Mouse (Mus musculus) midbrain, embryonic 14.5 days (tissue): ENCODE measurements around the gene Col9a3. TPM values are rescaled to one million over a fixed set of nuclear protein-coding genes. Genes with fewer than 3 reads are reported as not detected.

Experiments
- ATAC-seq: fragments of 200-750 bp; cut with Nextera tagmentation; 2 replicates; pipeline ENCODE4 v1.8.0; 2017; ENCODE audit warnings: moderate number of reproducible peaks, moderate library complexity; ENCODE audit not compliant: low FRiP score, low TSS enrichment
- DNase-seq: peaks from one replicate; pipeline ENCODE4 v3.0.0-alpha.2; 2015
- H3K27ac ChIP-seq: fragments of 300-500 bp; sonication (generic); replicated peaks from 2 replicates; pipeline ENCODE4 v1.5.1; 2014; ENCODE audit warnings: mild to moderate bottlenecking, low read depth, low read length, moderate library complexity
- H3K27me3 ChIP-seq: fragments of 300-500 bp; sonication (generic); 2 replicates; pipeline ENCODE4 v1.6.1; 2014; ENCODE audit warnings: low read length, control low read depth, mixed read lengths; ENCODE audit not compliant: control insufficient read depth, insufficient read depth
- H3K36me3 ChIP-seq: fragments of 300-500 bp; sonication (generic); 2 replicates; pipeline ENCODE4 v1.6.1; 2014; ENCODE audit warnings: low read length, control low read depth; ENCODE audit not compliant: control insufficient read depth, insufficient read depth
- H3K4me1 ChIP-seq: fragments of 300-500 bp; sonication (generic); 2 replicates; pipeline ENCODE4 v1.6.1; 2014; ENCODE audit warnings: mild to moderate bottlenecking, antibody characterized with exemption, low read length, control low read depth; ENCODE audit not compliant: control insufficient read depth, insufficient read depth
- H3K4me2 ChIP-seq: fragments of 300-500 bp; sonication (generic); 2 replicates; pipeline ENCODE4 v1.6.1; 2014; ENCODE audit warnings: mild to moderate bottlenecking, low read length, moderate library complexity
- H3K4me3 ChIP-seq: fragments of 300-500 bp; sonication (generic); replicated peaks from 2 replicates; pipeline ENCODE4 v1.5.1; 2014; ENCODE audit warnings: low read depth, low read length
- H3K9ac ChIP-seq: fragments of 300-500 bp; sonication (generic); replicated peaks from 2 replicates; pipeline ENCODE4 v1.6.1; 2014; ENCODE audit warnings: mild to moderate bottlenecking, low read length, moderate library complexity
- H3K9me3 ChIP-seq: fragments of 300-500 bp; sonication (generic); 2 replicates; pipeline ENCODE4 v1.6.1; 2016; ENCODE audit warnings: low read length, control low read depth, mixed read lengths; ENCODE audit not compliant: control insufficient read depth
- WGBS: fragments of 180-500 bp; shearing (Covaris S2); extraction: QIAGEN DNeasy Blood & Tissue Kit; methylation state at CpG from one replicate; pipeline ENCODE4 v1.1.7; 2014; 5-methylcytosine and 5-hydroxymethylcytosine counted together
- polyA plus RNA-seq: library from polyadenylated mRNA; unstranded; fragments of >200 nt; fragmentation: Nextera tagmentation; extraction: Ambion mirVana; gene quantifications from 2 replicates; pipeline ENCODE4 v1.2.1, GENCODE M21; 2014

The Col9a3 gene
- 26.6 and 27.7 TPM in 2 replicates for polyA plus RNA-seq

DNA sequence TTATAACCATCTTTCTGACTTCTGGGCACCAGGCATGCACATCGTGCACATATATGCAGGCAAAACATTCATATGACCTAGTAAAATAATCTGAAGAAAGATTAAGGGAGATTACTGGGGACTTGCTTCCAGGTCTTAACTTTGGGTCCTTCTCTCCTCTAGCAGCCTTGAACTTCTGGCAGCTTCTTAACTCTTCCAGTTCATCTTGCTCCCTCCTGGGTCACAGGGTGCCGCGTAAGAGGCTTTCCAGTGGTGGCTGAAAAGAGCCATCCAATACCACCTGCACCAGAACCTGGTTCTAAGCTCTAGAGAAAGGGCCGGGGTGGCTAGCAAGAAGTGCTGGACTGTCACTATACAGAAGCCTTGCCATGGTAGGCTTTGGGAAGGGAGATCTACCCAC, at the start of gene Col9a3:
Col9a3 (plus strand) TSS at position 301 of the 400 bp plus-strand sequence.
- Histone ChIP-seq H3K9ac (peak within 1 kb of the TSS; percentile 47; the same call in 1 of the 2 replicates), H3K27me3 (no peaks in the 10 kb centered on the region), H3K4me3 (peak within 1 kb of the TSS; percentile 28), H3K4me1 (peaks cover 19% of the 10 kb centered on the region; the same call in 1 of the 2 replicates), H3K9me3 (no peaks in the 10 kb centered on the region), H3K27ac (0 out of 2 replicates have a peak within 1 kb of the TSS, but pooled peaks have one; percentile 26), H3K36me3 (peaks cover 34% of the 10 kb centered on the region), H3K4me2 (peak within 1 kb of the TSS; percentile 63)
- no peak for ATAC-seq
- WGBS, result 46% methylated on average over 4 of the region's 4 CpGs
- DNase-seq, result no peak

DNA sequence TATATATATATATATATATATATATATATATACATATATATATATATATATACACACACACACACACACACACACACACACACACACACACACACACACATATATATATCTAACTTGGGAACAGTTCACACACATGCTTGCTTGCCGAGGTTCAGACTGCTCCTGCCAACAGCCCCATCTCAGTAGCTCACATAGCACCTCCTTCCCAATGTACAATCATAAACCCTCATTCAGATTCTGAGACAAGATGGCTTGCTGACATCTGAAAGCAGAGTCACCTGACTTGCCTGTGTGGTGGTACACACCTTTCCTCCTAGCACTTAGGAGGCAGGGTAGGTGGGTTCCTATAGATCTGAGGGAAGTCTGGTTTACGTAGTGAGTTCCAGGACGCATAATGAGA, 45.2 kb upstream of the Col9a3 start:
- no peaks in the 10 kb centered on the region for H3K36me3 ChIP-seq
- WGBS, result 86% methylated on average over 3 of the region's 3 CpGs
- no peak overlapping the region for H3K27ac ChIP-seq
- no peak overlapping the region for H3K9ac ChIP-seq
- H3K27me3 ChIP-seq, result no peaks in the 10 kb centered on the region
- H3K9me3 ChIP-seq, result no peaks in the 10 kb centered on the region
- H3K4me3 ChIP-seq, result no peak overlapping the region
- H3K4me1 ChIP-seq, result peaks cover 7% of the 10 kb centered on the region
- H3K4me2 ChIP-seq, result no peak overlapping the region
- no peak for DNase-seq
- ATAC-seq, result no peak

GRCm38 (mm10) chr2:180555219-180555618, 42.4 kb upstream of the Col9a3 start:
- Histone ChIP-seq H3K9ac (no peak overlapping the region), H3K36me3 (no peaks in the 10 kb centered on the region), H3K4me2 (no peak overlapping the region), H3K27me3 (no peaks in the 10 kb centered on the region), H3K27ac (no peak overlapping the region), H3K4me3 (no peak overlapping the region), H3K4me1 (no peaks in the 10 kb centered on the region), H3K9me3 (no peaks in the 10 kb centered on the region)
- 42% methylated on average over 3 of the region's 3 CpGs for WGBS
- peak; percentile 43 for DNase-seq
- ATAC-seq, result no peak

GRCm38 (mm10) chr2:180556470-180556869, 41.1 kb upstream of the Col9a3 start:
- Histone ChIP-seq H3K27ac (no peak overlapping the region), H3K36me3 (no peaks in the 10 kb centered on the region), H3K4me2 (no peak overlapping the region), H3K4me3 (no peak overlapping the region), H3K9me3 (no peaks in the 10 kb centered on the region), H3K4me1 (no peaks in the 10 kb centered on the region), H3K9ac (no peak overlapping the region), H3K27me3 (no peaks in the 10 kb centered on the region)
- no peak for ATAC-seq
- WGBS, result 89% methylated on average over 3 of the region's 3 CpGs
- no peak for DNase-seq

GRCm38 (mm10) chr2:180560245-180560644, 37.3 kb upstream of the Col9a3 start:
- Histone ChIP-seq H3K9ac (no peak overlapping the region), H3K4me3 (no peak overlapping the region), H3K27ac (no peak overlapping the region), H3K4me2 (no peak overlapping the region), H3K27me3 (no peaks in the 10 kb centered on the region), H3K9me3 (no peaks in the 10 kb centered on the region), H3K36me3 (no peaks in the 10 kb centered on the region), H3K4me1 (0 out of 2 replicates have a peak, but pooled peaks cover 5% of the 10 kb centered on the region)
- no peak for ATAC-seq
- 50% methylated on average over 5 of the region's 5 CpGs for WGBS
- no peak for DNase-seq

DNA sequence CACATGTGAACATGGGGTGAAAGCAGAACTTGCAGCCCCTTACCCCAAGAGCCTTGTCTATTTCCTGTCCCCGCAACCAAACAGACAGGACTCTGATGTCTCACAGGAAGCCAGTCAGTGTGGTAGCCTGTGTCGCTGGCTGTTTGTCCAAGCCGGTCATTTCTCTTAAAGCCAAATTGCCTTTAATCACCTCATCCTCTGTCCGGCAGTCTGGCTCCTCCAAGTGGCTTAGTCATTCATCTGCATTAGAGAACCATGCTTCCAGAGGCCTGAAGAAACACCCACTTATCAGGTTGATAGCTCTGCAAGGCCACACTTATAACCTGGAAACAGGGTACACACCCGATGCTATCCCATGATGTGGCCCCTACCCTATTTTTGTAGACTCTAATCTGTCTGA, 35.4 kb upstream of the Col9a3 start:
- no peak overlapping the region for H3K9ac ChIP-seq
- ATAC-seq (no peak), DNase-seq (no peak)
- 82% methylated on average over 5 of the region's 5 CpGs for WGBS
- no peak overlapping the region for H3K4me3 ChIP-seq
- H3K36me3 ChIP-seq, result no peaks in the 10 kb centered on the region
- no peak overlapping the region for H3K4me2 ChIP-seq
- 0 out of 2 replicates have a peak, but pooled peaks cover 5% of the 10 kb centered on the region for H3K4me1 ChIP-seq
- H3K27me3 ChIP-seq, result no peaks in the 10 kb centered on the region
- H3K9me3 ChIP-seq, result no peaks in the 10 kb centered on the region
- H3K27ac ChIP-seq, result no peak overlapping the region

DNA sequence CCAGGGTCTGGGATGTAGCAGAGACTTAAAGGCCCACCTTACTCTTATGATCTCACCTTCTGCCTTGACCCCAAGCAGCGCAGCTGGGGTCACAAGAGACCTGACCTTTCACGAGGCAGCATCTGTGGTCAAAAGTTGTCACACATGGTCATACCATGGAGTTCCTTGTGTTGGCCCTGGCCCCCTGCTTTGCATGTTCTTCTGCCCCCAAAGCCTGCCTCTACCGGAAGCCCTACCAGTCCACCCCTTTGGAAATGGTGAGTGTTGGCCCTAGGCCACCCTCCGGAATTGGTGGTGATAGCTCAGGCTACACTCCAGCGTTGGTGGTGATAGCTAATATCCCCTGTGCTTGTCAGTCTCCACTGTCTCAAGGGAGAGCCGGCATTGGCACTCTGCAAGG, 34.3 kb upstream of the Col9a3 start:
- H3K9me3 ChIP-seq, result no peaks in the 10 kb centered on the region
- no peaks in the 10 kb centered on the region for H3K36me3 ChIP-seq
- H3K4me1 ChIP-seq, result 0 out of 2 replicates have a peak, but pooled peaks cover 5% of the 10 kb centered on the region
- H3K27me3 ChIP-seq, result no peaks in the 10 kb centered on the region
- H3K9ac ChIP-seq, result no peak overlapping the region
- H3K27ac ChIP-seq, result no peak overlapping the region
- 57% methylated on average over 6 of the region's 6 CpGs for WGBS
- DNase-seq (no peak), ATAC-seq (no peak)
- H3K4me3 ChIP-seq, result no peak overlapping the region
- H3K4me2 ChIP-seq, result no peak overlapping the region

DNA sequence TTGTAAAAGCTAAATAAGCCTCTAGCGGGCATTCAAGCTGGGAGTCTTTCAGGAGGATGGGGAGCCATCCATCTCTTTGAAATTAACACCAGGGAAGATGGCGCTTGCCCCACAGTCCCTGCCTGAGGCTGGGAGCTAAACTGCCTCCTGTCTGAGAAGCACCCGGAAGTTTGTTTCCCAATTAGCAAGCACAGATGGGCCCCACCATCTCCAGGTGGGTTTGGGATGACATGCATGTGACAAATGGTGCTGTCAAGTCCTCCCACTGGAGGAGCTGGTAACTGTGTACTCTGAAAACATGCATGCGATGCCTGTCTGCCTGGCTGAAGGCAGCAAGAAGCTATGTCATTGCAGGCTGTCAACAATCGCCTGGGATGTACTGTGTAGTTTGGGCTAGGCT, 33.7 kb upstream of the Col9a3 start:
- ATAC-seq, result no peak
- Histone ChIP-seq H3K27me3 (no peaks in the 10 kb centered on the region), H3K9me3 (no peaks in the 10 kb centered on the region), H3K4me1 (0 out of 2 replicates have a peak, but pooled peaks cover 5% of the 10 kb centered on the region), H3K4me3 (no peak overlapping the region), H3K9ac (no peak overlapping the region), H3K36me3 (no peaks in the 10 kb centered on the region), H3K27ac (no peak overlapping the region), H3K4me2 (no peak overlapping the region)
- WGBS, result 36% methylated on average over 5 of the region's 5 CpGs
- DNase-seq, result peak; percentile 15

- no peak overlapping the region for H3K27ac ChIP-seq
- no peak for ATAC-seq
- H3K27me3 ChIP-seq, result no peaks in the 10 kb centered on the region
- H3K36me3 ChIP-seq, result no peaks in the 10 kb centered on the region
- WGBS, result 38% methylated on average over 13 of the region's 13 CpGs
- H3K9ac ChIP-seq, result no peak overlapping the region
- no peak overlapping the region for H3K4me2 ChIP-seq
- H3K4me1 ChIP-seq, result peaks cover 10% of the 10 kb centered on the region; the same call in 1 of the 2 replicates
- H3K9me3 ChIP-seq, result no peaks in the 10 kb centered on the region
- H3K4me3 ChIP-seq, result no peak overlapping the region
- peak; percentile 76 for DNase-seq
Observed at GRCm38 (mm10) chr2:180566240-180566913, 31.2 kb upstream of the Col9a3 start.
